Mouse (Mus musculus): Measurements from ENCODE around the gene Abcc6. TPM values are rescaled to one million over a fixed set of nuclear protein-coding genes. Genes with fewer than 3 reads are reported as not detected.

The Abcc6 gene
- polyA plus RNA-seq (2014; fragmentation: Illumina TruSeq; extraction: RNeasy Lipid Tissue Mini Kit (QIAGEN cat#74804); ENCODE audit: low read depth, low replicate concordance) = 0.09 TPM

DNA sequence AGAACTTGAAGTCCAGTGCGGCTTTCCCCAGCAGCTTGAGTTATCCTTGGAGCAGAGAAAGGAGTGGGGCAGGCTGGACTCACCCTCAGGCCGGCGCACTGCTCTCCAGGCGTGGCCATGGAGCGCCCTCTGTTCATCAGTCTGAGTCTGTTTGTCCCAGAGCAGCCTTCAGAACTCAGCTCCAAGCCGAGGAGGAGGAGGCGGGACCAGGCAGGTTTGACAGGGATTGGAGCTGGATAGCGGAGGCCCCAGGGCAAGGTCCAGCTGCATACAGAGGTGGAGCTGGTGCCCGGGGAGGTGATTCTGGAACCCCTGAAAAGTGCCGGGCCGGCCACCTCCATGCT lies at the start of gene Abcc6:
Abcc6 (minus strand) TSS at position 158 of the 344 bp plus-strand sequence.

DNA sequence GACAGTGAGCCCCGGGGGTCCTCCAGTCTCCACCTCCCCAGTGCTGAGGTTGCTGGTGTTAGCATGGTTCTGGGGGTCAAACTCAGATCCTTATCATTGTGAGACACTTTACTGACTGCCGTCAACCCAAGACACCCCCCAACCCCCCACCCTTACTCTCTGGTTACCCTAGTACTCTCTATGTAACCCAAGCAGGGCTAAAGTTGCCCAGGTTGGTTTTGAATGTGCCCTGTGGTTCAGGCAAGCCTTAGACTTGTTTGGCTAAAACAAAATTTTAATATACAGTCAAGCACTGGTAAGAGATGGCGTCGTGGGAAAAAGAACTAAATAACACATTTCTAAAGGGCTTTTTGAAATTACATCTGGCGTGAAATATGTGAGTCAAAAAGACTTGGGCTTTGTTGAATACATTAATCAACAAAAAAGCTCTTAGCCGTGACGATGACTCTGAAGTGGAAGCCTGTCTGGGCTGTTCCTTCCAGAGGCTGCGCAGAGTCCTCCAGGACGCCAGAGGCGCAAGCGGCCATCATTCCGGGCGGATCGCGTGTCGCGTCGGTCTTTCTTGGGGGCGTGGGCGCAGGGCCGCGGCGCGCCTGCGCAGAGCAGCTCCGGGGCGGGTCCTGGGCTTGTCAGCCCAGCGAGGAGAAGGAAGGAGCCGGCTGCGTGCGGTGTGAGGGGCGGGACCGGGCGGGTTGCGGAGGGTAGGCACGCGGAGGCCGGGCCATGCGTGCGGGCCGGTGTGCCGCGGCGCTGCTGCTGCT lies 3.2 kb upstream of the Abcc6 start, which contains the start of gene Nomo1:
Nomo1 (plus strand) TSS at position 590 of the 761 bp plus-strand sequence.

DNA sequence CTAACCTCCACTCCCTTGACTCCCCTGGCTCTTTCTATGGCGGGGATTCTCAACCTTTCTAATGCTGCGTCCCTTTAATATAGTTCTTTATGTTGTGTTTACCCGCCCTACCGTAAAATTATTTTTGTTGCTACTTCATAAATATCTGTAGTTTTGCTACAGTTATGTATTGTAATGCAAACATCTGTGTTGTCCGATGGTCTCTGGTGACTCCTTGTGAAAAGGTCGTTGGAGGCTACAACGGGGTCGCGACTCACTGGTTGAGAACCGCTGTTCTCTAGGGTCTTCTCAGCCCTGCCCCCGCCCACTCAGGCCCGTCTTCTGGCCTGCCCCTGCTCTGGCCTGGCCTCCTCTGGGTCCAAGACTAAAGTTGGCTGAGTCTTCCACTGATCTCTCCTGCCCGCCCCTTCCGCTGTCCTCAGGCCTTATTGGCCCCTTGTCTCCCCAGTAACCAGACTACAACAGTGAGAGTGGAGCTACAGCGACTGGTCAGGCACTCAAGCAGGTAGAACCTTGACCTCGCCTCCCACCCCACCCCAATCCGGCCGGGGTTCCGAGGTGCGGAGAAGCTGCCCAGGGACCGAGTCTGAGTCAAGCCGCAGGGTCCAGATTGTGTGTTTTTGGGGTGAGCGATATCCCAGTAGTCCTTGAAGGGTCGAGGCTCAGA lies 106.2 kb downstream of the Abcc6 start, which contains the start of gene Ccdc114:
Ccdc114 (plus strand) TSS at position 311 of the 667 bp plus-strand sequence.

DNA sequence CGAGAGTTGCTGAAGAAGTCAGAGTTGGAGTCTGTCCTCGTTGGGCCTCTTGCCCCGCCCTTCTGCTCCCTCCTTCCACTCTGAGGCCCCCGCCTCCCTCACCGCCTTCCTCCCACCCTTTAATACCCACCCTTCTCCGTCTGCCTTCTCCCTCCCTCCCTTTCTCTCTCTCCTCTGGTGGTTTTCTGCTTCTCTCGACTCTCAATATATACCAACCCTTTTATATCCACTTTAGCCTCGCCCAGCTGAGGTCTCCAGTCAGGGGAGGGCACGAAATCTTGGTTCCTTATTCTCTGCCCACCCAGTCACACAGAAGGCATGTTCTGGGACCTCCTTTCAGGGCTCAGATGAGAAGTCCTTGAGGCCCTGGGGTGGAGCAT lies 108.9 kb downstream of the Abcc6 start, which contains the start of gene Emp3:
Emp3 (minus strand) TSS at position 163 of the 380 bp plus-strand sequence.

Other genes starting within 250 kb of the Abcc6 start
- gene Lmtk3, start 246.6 kb downstream of the Abcc6 start, polyA plus RNA-seq (2014; fragmentation: Illumina TruSeq; extraction: RNeasy Lipid Tissue Mini Kit (QIAGEN cat#74804); ENCODE audit: low read depth, low replicate concordance) = 0.96 TPM
- 22.0 TPM for gene Sult2b1, start 245.6 kb downstream of the Abcc6 start, polyA plus RNA-seq (2014; fragmentation: Illumina TruSeq; extraction: RNeasy Lipid Tissue Mini Kit (QIAGEN cat#74804); ENCODE audit: low read depth, low replicate concordance)
- gene Cyth2, start 215.7 kb downstream of the Abcc6 start, polyA plus RNA-seq (2014; fragmentation: Illumina TruSeq; extraction: RNeasy Lipid Tissue Mini Kit (QIAGEN cat#74804); ENCODE audit: low read depth, low replicate concordance) = 73.8 TPM
- 0.74 TPM for gene Kcnj14, start 205.5 kb downstream of the Abcc6 start, polyA plus RNA-seq (2014; fragmentation: Illumina TruSeq; extraction: RNeasy Lipid Tissue Mini Kit (QIAGEN cat#74804); ENCODE audit: low read depth, low replicate concordance)
- 11.0 TPM for gene Grwd1, start 199.4 kb downstream of the Abcc6 start, polyA plus RNA-seq (2014; fragmentation: Illumina TruSeq; extraction: RNeasy Lipid Tissue Mini Kit (QIAGEN cat#74804); ENCODE audit: low read depth, low replicate concordance)
- gene Kdelr1, start 157.5 kb downstream of the Abcc6 start, polyA plus RNA-seq (2014; fragmentation: Illumina TruSeq; extraction: RNeasy Lipid Tissue Mini Kit (QIAGEN cat#74804); ENCODE audit: low read depth, low replicate concordance) = 162 TPM
- gene Grin2d, start 151.9 kb downstream of the Abcc6 start, polyA plus RNA-seq (2014; fragmentation: Illumina TruSeq; extraction: RNeasy Lipid Tissue Mini Kit (QIAGEN cat#74804); ENCODE audit: low read depth, low replicate concordance) = 1.2 TPM
- 7.2 TPM for gene Syngr4, start 133.6 kb downstream of the Abcc6 start, polyA plus RNA-seq (2014; fragmentation: Illumina TruSeq; extraction: RNeasy Lipid Tissue Mini Kit (QIAGEN cat#74804); ENCODE audit: low read depth, low replicate concordance)
- gene Tmem143, start 133.4 kb downstream of the Abcc6 start, polyA plus RNA-seq (2014; fragmentation: Illumina TruSeq; extraction: RNeasy Lipid Tissue Mini Kit (QIAGEN cat#74804); ENCODE audit: low read depth, low replicate concordance) = 31.6 TPM
- 65.2 TPM for gene Emp3, start 108.9 kb downstream of the Abcc6 start, polyA plus RNA-seq (2014; fragmentation: Illumina TruSeq; extraction: RNeasy Lipid Tissue Mini Kit (QIAGEN cat#74804); ENCODE audit: low read depth, low replicate concordance)
- 8.4 TPM for gene Ccdc114, start 106.2 kb downstream of the Abcc6 start, polyA plus RNA-seq (2014; fragmentation: Illumina TruSeq; extraction: RNeasy Lipid Tissue Mini Kit (QIAGEN cat#74804); ENCODE audit: low read depth, low replicate concordance)
- gene Nomo1, start 3.4 kb upstream of the Abcc6 start, polyA plus RNA-seq (2014; fragmentation: Illumina TruSeq; extraction: RNeasy Lipid Tissue Mini Kit (QIAGEN cat#74804); ENCODE audit: low read depth, low replicate concordance) = 44.8 TPM
- gene Kcnj11, start 70.5 kb upstream of the Abcc6 start, polyA plus RNA-seq (2014; fragmentation: Illumina TruSeq; extraction: RNeasy Lipid Tissue Mini Kit (QIAGEN cat#74804); ENCODE audit: low read depth, low replicate concordance) = 8.1 TPM
- gene Abcc8, start 149.7 kb upstream of the Abcc6 start, polyA plus RNA-seq (2014; fragmentation: Illumina TruSeq; extraction: RNeasy Lipid Tissue Mini Kit (QIAGEN cat#74804); ENCODE audit: low read depth, low replicate concordance) = 4.9 TPM
- gene Ush1c, start 208.2 kb upstream of the Abcc6 start, polyA plus RNA-seq (2014; fragmentation: Illumina TruSeq; extraction: RNeasy Lipid Tissue Mini Kit (QIAGEN cat#74804); ENCODE audit: low read depth, low replicate concordance) = 3.0 TPM
- gene Otog, start 210.7 kb upstream of the Abcc6 start, polyA plus RNA-seq (2014; fragmentation: Illumina TruSeq; extraction: RNeasy Lipid Tissue Mini Kit (QIAGEN cat#74804); ENCODE audit: low read depth, low replicate concordance) = not detected

Measured in adipose tissue, adult 10 weeks (tissue).